ENCODE assay signal across 7 mouse cellular contexts in genomic region chr11:48852624-48853473, GRCm38 (mm10). TPM values are rescaled to one million over a fixed set of nuclear protein-coding genes. Genes with fewer than 3 reads are reported as not detected.
A peak's percentile ranks its signal among the peaks of the same experiment; 100 is the strongest.
DNase-seq lines count a peak whose midpoint lies in the region; ATAC-seq and TF ChIP-seq lines count a peak whose summit lies in the region.

No protein-coding gene starts in this region.

- H3K27me3 ChIP-seq in liver, adult 2 months (ENCODE audit: control insufficient read depth, insufficient read depth, low read length), result no peaks in the 10 kb centered on the region
- peaks cover 29% of the 10 kb centered on the region for H3K27me3 ChIP-seq in embryonic facial prominence, embryonic 10.5 days (replicated peaks; ENCODE audit: low read depth, poor library complexity, severe bottlenecking)
- H3K27me3 ChIP-seq in intestine, embryonic 14.5 days (replicated peaks; ENCODE audit: control insufficient read depth, insufficient read depth, low read length), result 0 out of 2 replicates have a peak, but pooled peaks cover 5% of the 10 kb centered on the region
- no peaks in the 10 kb centered on the region for H3K27me3 ChIP-seq in neural tube, embryonic 11.5 days (ENCODE audit: control insufficient read depth, insufficient read depth, low read length)

- no peaks in the 10 kb centered on the region for H3K79me2 ChIP-seq in liver, adult 2 months (ENCODE audit: control insufficient read depth, insufficient read depth, low read length)

- WGBS in liver, adult 2 months, result 6% methylated on average over 23 of the region's 23 CpGs
- 8% methylated on average over 23 of the region's 23 CpGs for WGBS in embryonic facial prominence, embryonic 10.5 days
- 9% methylated on average over 23 of the region's 23 CpGs for WGBS in intestine, embryonic 14.5 days
- 7% methylated on average over 23 of the region's 23 CpGs for WGBS in neural tube, embryonic 11.5 days

- no peak for TF ChIP-seq CTCF in liver, adult 2 months (IDR thresholded peaks at IDR 0.05; ENCODE audit: low read depth, low read length)

- H3K4me2 ChIP-seq in intestine, embryonic 14.5 days (ENCODE audit: low read length), result peak overlapping the region; percentile 67
- peak overlapping the region; percentile 92 for H3K4me2 ChIP-seq in neural tube, embryonic 11.5 days (ENCODE audit: low read depth)

- peak overlapping the region; percentile 70 for H3K27ac ChIP-seq in liver, adult 2 months (replicated peaks; ENCODE audit: insufficient read depth, low read depth, low read length)
- H3K27ac ChIP-seq in embryonic facial prominence, embryonic 10.5 days (replicated peaks), result no peak overlapping the region
- no peak overlapping the region for H3K27ac ChIP-seq in intestine, embryonic 14.5 days (ENCODE audit: low read depth)
- no peak overlapping the region for H3K27ac ChIP-seq in neural tube, embryonic 11.5 days (ENCODE audit: low read depth, low read length)

- H3K36me3 ChIP-seq in liver, adult 2 months (ENCODE audit: control insufficient read depth, insufficient read depth, low read length), result peaks cover under 1% of the 10 kb centered on the region; the same call in 1 of the 2 replicates
- H3K36me3 ChIP-seq in embryonic facial prominence, embryonic 10.5 days (replicated peaks), result no peaks in the 10 kb centered on the region
- H3K36me3 ChIP-seq in intestine, embryonic 14.5 days (ENCODE audit: control insufficient read depth, insufficient read depth, low read length), result no peaks in the 10 kb centered on the region
- H3K36me3 ChIP-seq in neural tube, embryonic 11.5 days (ENCODE audit: control insufficient read depth, insufficient read depth, low read length), result no peaks in the 10 kb centered on the region

- no peaks in the 10 kb centered on the region for H3K9me3 ChIP-seq in embryonic facial prominence, embryonic 10.5 days
- 0 out of 2 replicates have a peak, but pooled peaks cover 2% of the 10 kb centered on the region for H3K9me3 ChIP-seq in intestine, embryonic 14.5 days (ENCODE audit: control insufficient read depth, low read length)
- H3K9me3 ChIP-seq in neural tube, embryonic 11.5 days (ENCODE audit: control insufficient read depth, low read length), result no peaks in the 10 kb centered on the region

- no peak for TF ChIP-seq POLR2A in liver, adult 2 months (IDR thresholded peaks at IDR 0.05; ENCODE audit: extremely low read depth, insufficient read depth, low read length)

- peak overlapping the region; percentile 56 for H3K4me3 ChIP-seq in liver, adult 2 months (ENCODE audit: insufficient read depth, low read depth, low read length)
- peak overlapping the region; percentile 70 for H3K4me3 ChIP-seq in embryonic facial prominence, embryonic 10.5 days
- peak overlapping the region; percentile 56 for H3K4me3 ChIP-seq in intestine, embryonic 14.5 days (ENCODE audit: low read depth, low read length)
- H3K4me3 ChIP-seq in neural tube, embryonic 11.5 days (ENCODE audit: low read depth, low read length), result peak overlapping the region; percentile 61

- peak overlapping the region; percentile 7; the same call in 1 of the 2 replicates for H3K9ac ChIP-seq in liver, adult 2 months (ENCODE audit: low read depth, low read length)
- H3K9ac ChIP-seq in intestine, embryonic 14.5 days (ENCODE audit: low read length), result peak overlapping the region; percentile 44
- peak overlapping the region; percentile 23; the same call in 1 of the 2 replicates for H3K9ac ChIP-seq in neural tube, embryonic 11.5 days (ENCODE audit: low read length)

- peak; percentile 0; the same call in 1 of the 2 replicates for ATAC-seq in intestine, embryonic 14.5 days (replicated peaks; ENCODE audit: low FRiP score, low TSS enrichment, low read depth)
- ATAC-seq in neural tube, embryonic 11.5 days (ENCODE audit: insufficient read depth, low FRiP score, low TSS enrichment), result peak; percentile 28

- peaks cover 17% of the 10 kb centered on the region for H3K4me1 ChIP-seq in liver, adult 2 months (ENCODE audit: control insufficient read depth, insufficient read depth, low read length)
- peaks cover 22% of the 10 kb centered on the region for H3K4me1 ChIP-seq in embryonic facial prominence, embryonic 10.5 days
- H3K4me1 ChIP-seq in intestine, embryonic 14.5 days (replicated peaks; ENCODE audit: control insufficient read depth, insufficient read depth, low read length), result peaks cover 12% of the 10 kb centered on the region; the same call in 1 of the 2 replicates
- peaks cover 5% of the 10 kb centered on the region; the same call in 1 of the 2 replicates for H3K4me1 ChIP-seq in neural tube, embryonic 11.5 days (ENCODE audit: control insufficient read depth, insufficient read depth, low read length)

- peak; percentile 75 for DNase-seq in liver, adult 2 months (ENCODE audit: extremely low read depth, low read depth, low spot score)
- DNase-seq in liver, result no peak
- no peak for DNase-seq in embryonic facial prominence, embryonic 10.5 days (ENCODE audit: low spot score)
- DNase-seq in intestine, embryonic 14.5 days (ENCODE audit: low spot score), result no peak
- DNase-seq in neural tube, embryonic 11.5 days (ENCODE audit: low spot score), result no peak
- no peak for DNase-seq in gastrocnemius, adult 8-10 months (ENCODE audit: low spot score in 2 of 2)
- no peak for DNase-seq in kidney, postnatal 14 days

RNA-seq across cellular contexts. Expression of gene Irgm1, which starts 18.6 kb away (rescaled TPM):
- total RNA-seq in liver, adult 2 months (2014; rRNA removed), result 43.0 and 48.4 TPM in 2 replicates
- 29.9 and 33.3 TPM in 2 replicates for polyA plus RNA-seq in liver, adult 2 months (2012; rRNA removed)
- polyA plus RNA-seq in embryonic facial prominence, embryonic 10.5 days (2016; fragmentation: Nextera tagmentation; extraction: Ambion mirVana), result 1.1 TPM in 2 replicates
- 14.7 and 16.2 TPM in 2 replicates for polyA plus RNA-seq in intestine, embryonic 14.5 days (2014; fragmentation: Nextera tagmentation; extraction: Ambion mirVana)
- 1.8 and 2.8 TPM in 2 replicates for polyA plus RNA-seq in neural tube, embryonic 11.5 days (2014; fragmentation: Nextera tagmentation; extraction: Ambion mirVana)
- total RNA-seq in gastrocnemius, adult 8-10 months (2022), result 10 to 100 TPM; 12.0 to 13.7 (median 12.9) TPM

RNA-seq across cellular contexts. Expression of gene Gm12184, which starts 26.4 kb away (rescaled TPM):
- total RNA-seq in liver, adult 2 months (2014; rRNA removed), result 1.5 and 2.0 TPM in 2 replicates
- polyA plus RNA-seq in liver, adult 2 months (2012; rRNA removed), result 5.5 and 5.8 TPM in 2 replicates
- 3.0 and 5.7 TPM in 2 replicates for polyA plus RNA-seq in embryonic facial prominence, embryonic 10.5 days (2016; fragmentation: Nextera tagmentation; extraction: Ambion mirVana)
- polyA plus RNA-seq in intestine, embryonic 14.5 days (2014; fragmentation: Nextera tagmentation; extraction: Ambion mirVana), result 3.9 and 4.1 TPM in 2 replicates
- polyA plus RNA-seq in neural tube, embryonic 11.5 days (2014; fragmentation: Nextera tagmentation; extraction: Ambion mirVana), result 10.9 and 18.2 TPM in 2 replicates
- total RNA-seq in gastrocnemius, adult 8-10 months (2022), result 1 to 10 TPM; 1.4 to 3.1 (median 1.8) TPM

RNA-seq across cellular contexts. Expression of gene Trim7, which starts 26.9 kb away (rescaled TPM):
- total RNA-seq in liver, adult 2 months (2014; rRNA removed), result 5.8 and 11.2 TPM in 2 replicates
- 11.0 and 16.3 TPM in 2 replicates for polyA plus RNA-seq in liver, adult 2 months (2012; rRNA removed)
- polyA plus RNA-seq in embryonic facial prominence, embryonic 10.5 days (2016; fragmentation: Nextera tagmentation; extraction: Ambion mirVana), result 0.14 and 0.16 TPM in 2 replicates
- polyA plus RNA-seq in intestine, embryonic 14.5 days (2014; fragmentation: Nextera tagmentation; extraction: Ambion mirVana), result 1.4 and 1.5 TPM in 2 replicates
- 0.51 and 0.97 TPM in 2 replicates for polyA plus RNA-seq in neural tube, embryonic 11.5 days (2014; fragmentation: Nextera tagmentation; extraction: Ambion mirVana)
- total RNA-seq in gastrocnemius, adult 8-10 months (2022), result 10 to 100 TPM; 25.5 to 30.8 (median 29.7) TPM

RNA-seq across cellular contexts. Expression of gene Trim41, which starts 35.7 kb away (rescaled TPM):
- 11.4 and 13.2 TPM in 2 replicates for total RNA-seq in liver, adult 2 months (2014; rRNA removed)
- 13.7 and 18.2 TPM in 2 replicates for polyA plus RNA-seq in liver, adult 2 months (2012; rRNA removed)
- polyA plus RNA-seq in embryonic facial prominence, embryonic 10.5 days (2016; fragmentation: Nextera tagmentation; extraction: Ambion mirVana), result 4.2 and 4.6 TPM in 2 replicates
- polyA plus RNA-seq in intestine, embryonic 14.5 days (2014; fragmentation: Nextera tagmentation; extraction: Ambion mirVana), result 5.0 and 6.2 TPM in 2 replicates
- 3.6 and 4.2 TPM in 2 replicates for polyA plus RNA-seq in neural tube, embryonic 11.5 days (2014; fragmentation: Nextera tagmentation; extraction: Ambion mirVana)
- total RNA-seq in gastrocnemius, adult 8-10 months (2022), result 10 to 100 TPM; 13.7 to 25.0 (median 20.8) TPM

RNA-seq across cellular contexts. Expression of gene Gm5431, which starts 49.2 kb away (rescaled TPM):
- total RNA-seq in liver, adult 2 months (2014; rRNA removed), result 1.3 and 1.9 TPM in 2 replicates
- polyA plus RNA-seq in liver, adult 2 months (2012; rRNA removed), result 0.10 and 0.12 TPM in 2 replicates
- 0.14 TPM in 1 of 2 replicates, not detected in the other for polyA plus RNA-seq in embryonic facial prominence, embryonic 10.5 days (2016; fragmentation: Nextera tagmentation; extraction: Ambion mirVana)
- 0.12 and 0.30 TPM in 2 replicates for polyA plus RNA-seq in intestine, embryonic 14.5 days (2014; fragmentation: Nextera tagmentation; extraction: Ambion mirVana)
- 0.31 TPM in 1 of 2 replicates, not detected in the other for polyA plus RNA-seq in neural tube, embryonic 11.5 days (2014; fragmentation: Nextera tagmentation; extraction: Ambion mirVana)
- total RNA-seq in gastrocnemius, adult 8-10 months (2022), result under 1 TPM in 3 of 4 experiments, not detected in 1; 0.13 to 0.21 (median 0.17) TPM
